Comparison of ENCODE assay signal across 27 mouse cellular contexts in the genomic region with DNA sequence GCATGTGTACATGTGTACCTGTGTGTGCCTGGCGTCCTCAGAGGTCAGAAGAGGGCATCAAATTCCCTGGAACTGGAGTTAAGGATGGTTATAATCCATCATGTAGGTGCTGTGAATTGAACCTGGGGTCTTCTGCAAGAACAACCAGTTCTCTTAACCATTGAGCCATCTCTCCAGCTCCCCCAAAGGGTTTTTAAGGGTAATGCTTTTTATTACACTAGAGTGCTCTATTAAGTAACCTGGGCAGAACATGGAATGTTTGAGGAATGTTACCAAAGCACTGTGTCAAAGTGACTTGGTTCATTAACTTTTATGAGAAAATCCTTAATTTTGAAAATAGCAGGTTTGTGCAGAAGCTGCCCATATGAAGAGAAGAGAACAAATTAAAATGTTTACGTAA. TPM values are rescaled to one million over a fixed set of nuclear protein-coding genes. Genes with fewer than 3 reads are reported as not detected.
A peak's percentile ranks its signal among the peaks of the same experiment; 100 is the strongest.
DNase-seq lines count a peak whose midpoint lies in the region; ATAC-seq and TF ChIP-seq lines count a peak whose summit lies in the region.
"Had no signal": no experiment of that assay in that cellular context is flagged by ENCODE, and none has a peak within 500 bp of the region (broad histone marks: within the 10 kb centered on the region; RNA-seq: fewer than 3 reads in every experiment).

No protein-coding gene starts in this region.

- no peak for TF ChIP-seq EP300 in stomach, postnatal 0 days (optimal IDR thresholded peaks at IDR 0.05)

- no peaks in the 10 kb centered on the region for H3K9me3 ChIP-seq in intestine, postnatal 0 days (ENCODE audit: control insufficient read depth)
- no peaks in the 10 kb centered on the region for H3K9me3 ChIP-seq in intestine, embryonic 15.5 days
- H3K9me3 ChIP-seq in E14TG2a.4 (ENCODE audit: low read length) = no peaks in the 10 kb centered on the region
- no peaks in the 10 kb centered on the region for H3K9me3 ChIP-seq in stomach, postnatal 0 days (ENCODE audit: control insufficient read depth, low read length)
- H3K9me3 ChIP-seq: embryonic facial prominence, embryonic 12.5 days; forebrain, embryonic 10.5 days; forebrain, embryonic 15.5 days; limb, embryonic 12.5 days; liver, embryonic 13.5 days; megakaryocyte, embryonic 14.5 days; midbrain, embryonic 13.5 days; neural tube, embryonic 13.5 days had no signal

- H3K4me3 ChIP-seq in intestine, postnatal 0 days (ENCODE audit: low read depth, low read length) = no peak overlapping the region
- no peak overlapping the region for H3K4me3 ChIP-seq in intestine, embryonic 15.5 days (replicated peaks)
- no peak overlapping the region for H3K4me3 ChIP-seq in liver, adult 2 months (ENCODE audit: insufficient read depth, low read depth, low read length)
- no peak overlapping the region for H3K4me3 ChIP-seq in E14TG2a.4 (replicated peaks; ENCODE audit: low read length)
- H3K4me3 ChIP-seq in stomach, postnatal 0 days (ENCODE audit: low read depth, low read length) = no peak overlapping the region
- H3K4me3 ChIP-seq: embryonic facial prominence, embryonic 12.5 days; forebrain, embryonic 10.5 days; forebrain, embryonic 15.5 days; limb, embryonic 12.5 days; liver, embryonic 13.5 days; megakaryocyte, embryonic 14.5 days; midbrain, embryonic 13.5 days; neural tube, embryonic 13.5 days had no signal

- H3K36me3 ChIP-seq in intestine, postnatal 0 days (ENCODE audit: control insufficient read depth, insufficient read depth) = peaks cover 6% of the 10 kb centered on the region; the same call in 1 of the 2 replicates
- H3K36me3 ChIP-seq in intestine, embryonic 15.5 days = 0 out of 2 replicates have a peak, but pooled peaks cover 3% of the 10 kb centered on the region
- H3K36me3 ChIP-seq in liver, adult 2 months (ENCODE audit: control insufficient read depth, insufficient read depth, low read length) = peaks cover 45% of the 10 kb centered on the region
- H3K36me3 ChIP-seq in E14TG2a.4 (ENCODE audit: insufficient read depth, low read length) = peaks cover 31% of the 10 kb centered on the region
- H3K36me3 ChIP-seq in stomach, postnatal 0 days (ENCODE audit: control insufficient read depth, insufficient read depth, low read length) = 0 out of 2 replicates have a peak, but pooled peaks cover 2% of the 10 kb centered on the region

- no peaks in the 10 kb centered on the region for H3K27me3 ChIP-seq in intestine, postnatal 0 days (replicated peaks; ENCODE audit: control insufficient read depth, insufficient read depth, low read length)
- H3K27me3 ChIP-seq in intestine, embryonic 15.5 days (replicated peaks) = no peaks in the 10 kb centered on the region
- no peaks in the 10 kb centered on the region for H3K27me3 ChIP-seq in liver, adult 2 months (ENCODE audit: control insufficient read depth, insufficient read depth, low read length)
- H3K27me3 ChIP-seq in E14TG2a.4 (ENCODE audit: insufficient read depth, low read length) = no peaks in the 10 kb centered on the region
- no peaks in the 10 kb centered on the region for H3K27me3 ChIP-seq in stomach, postnatal 0 days (ENCODE audit: control insufficient read depth, insufficient read depth, low read length)
- H3K27me3 ChIP-seq: embryonic facial prominence, embryonic 12.5 days; forebrain, embryonic 15.5 days; limb, embryonic 12.5 days; liver, embryonic 13.5 days; megakaryocyte, embryonic 14.5 days; midbrain, embryonic 13.5 days; neural tube, embryonic 13.5 days had no signal

- 94% methylated on average over 2 of the region's 2 CpGs for WGBS in intestine, postnatal 0 days
- WGBS in intestine, embryonic 15.5 days = 88% methylated on average over 2 of the region's 2 CpGs
- WGBS in liver, adult 2 months = 90% methylated on average over 2 of the region's 2 CpGs
- 89% methylated on average over 2 of the region's 2 CpGs for WGBS in stomach, postnatal 0 days

- peak; percentile 37 for DNase-seq in liver, adult 2 months (ENCODE audit: extremely low read depth, low read depth, low spot score)
- no peak for DNase-seq in liver
- DNase-seq in stomach, postnatal 0 days (ENCODE audit: low spot score) = no peak
- DNase-seq in adrenal gland, adult 18-20 months (ENCODE audit: low spot score in 2 of 2) = no peak
- DNase-seq: adrenal gland, postnatal 25 days; cerebellum, adult 11-12 months; cerebellum, adult 9-11 months; embryo, embryonic 11 days; heart, postnatal 14 days; layer of hippocampus, adult 9-11 months; liver, embryonic 13.5 days; lung, adult 2 months; lung, postnatal 36 days; right cerebral cortex, postnatal 4 days; thymus, adult 2 months; thymus, postnatal 36 days had no signal

- no peak overlapping the region for H3K27ac ChIP-seq in intestine, postnatal 0 days (ENCODE audit: low read depth, low read length)
- H3K27ac ChIP-seq in intestine, embryonic 15.5 days = no peak overlapping the region
- H3K27ac ChIP-seq in liver, adult 2 months (replicated peaks; ENCODE audit: insufficient read depth, low read depth, low read length) = no peak overlapping the region
- H3K27ac ChIP-seq in stomach, postnatal 0 days (replicated peaks) = no peak overlapping the region
- H3K27ac ChIP-seq: embryonic facial prominence, embryonic 12.5 days; forebrain, embryonic 10.5 days; forebrain, embryonic 15.5 days; limb, embryonic 12.5 days; liver, embryonic 13.5 days; midbrain, embryonic 13.5 days; neural tube, embryonic 13.5 days had no signal

- H3K4me2 ChIP-seq in intestine, postnatal 0 days (replicated peaks; ENCODE audit: low read depth) = no peak overlapping the region
- no peak overlapping the region for H3K4me2 ChIP-seq in intestine, embryonic 15.5 days (replicated peaks)
- H3K4me2 ChIP-seq in stomach, postnatal 0 days (replicated peaks; ENCODE audit: low read depth) = no peak overlapping the region
- H3K4me2 ChIP-seq: embryonic facial prominence, embryonic 12.5 days; forebrain, embryonic 15.5 days; limb, embryonic 12.5 days; liver, embryonic 13.5 days; midbrain, embryonic 13.5 days; neural tube, embryonic 13.5 days had no signal

- no peaks in the 10 kb centered on the region for H3K4me1 ChIP-seq in intestine, postnatal 0 days (replicated peaks; ENCODE audit: control insufficient read depth, insufficient read depth, low read length)
- H3K4me1 ChIP-seq in intestine, embryonic 15.5 days (replicated peaks) = no peaks in the 10 kb centered on the region
- no peaks in the 10 kb centered on the region; the same call in 1 of the 2 replicates for H3K4me1 ChIP-seq in liver, adult 2 months (ENCODE audit: control insufficient read depth, insufficient read depth, low read length)
- H3K4me1 ChIP-seq in E14TG2a.4 (replicated peaks; ENCODE audit: low read depth, low read length) = peaks cover 8% of the 10 kb centered on the region
- no peaks in the 10 kb centered on the region for H3K4me1 ChIP-seq in stomach, postnatal 0 days (replicated peaks; ENCODE audit: control insufficient read depth, insufficient read depth)
- H3K4me1 ChIP-seq: embryonic facial prominence, embryonic 12.5 days; forebrain, embryonic 10.5 days; forebrain, embryonic 15.5 days; liver, embryonic 13.5 days; megakaryocyte, embryonic 14.5 days; neural tube, embryonic 13.5 days had no signal

- H3K79me2 ChIP-seq in liver, adult 2 months (ENCODE audit: control insufficient read depth, insufficient read depth, low read length) = peaks cover 9% of the 10 kb centered on the region; the same call in 1 of the 2 replicates

- ATAC-seq in intestine, postnatal 0 days = no peak
- ATAC-seq in intestine, embryonic 15.5 days = no peak
- ATAC-seq in stomach, postnatal 0 days (ENCODE audit: low FRiP score, low TSS enrichment) = no peak
- ATAC-seq: forebrain, embryonic 15.5 days; hindbrain, embryonic 16.5 days; midbrain, embryonic 13.5 days had no signal

- TF ChIP-seq CTCF in intestine, postnatal 0 days (IDR thresholded peaks at IDR 0.05; ENCODE audit: low read depth) = peak; percentile 30; the same call in 1 of the 2 replicates
- no peak for TF ChIP-seq CTCF in liver, adult 2 months (IDR thresholded peaks at IDR 0.05; ENCODE audit: low read depth, low read length)
- TF ChIP-seq CTCF in E14TG2a.4 (conservative IDR thresholded peaks at IDR 0.05; ENCODE audit: low read length) = 0 out of 2 replicates have a peak, but pooled peaks have one; percentile 8
- TF ChIP-seq CTCF in stomach, postnatal 0 days (IDR thresholded peaks at IDR 0.05; ENCODE audit: low read depth) = peak; percentile 35

- H3K9ac ChIP-seq in intestine, postnatal 0 days (ENCODE audit: low read depth, low read length) = no peak overlapping the region
- H3K9ac ChIP-seq in intestine, embryonic 15.5 days = no peak overlapping the region
- H3K9ac ChIP-seq in liver, adult 2 months (ENCODE audit: low read depth, low read length) = no peak overlapping the region
- no peak overlapping the region for H3K9ac ChIP-seq in stomach, postnatal 0 days (ENCODE audit: low read length)
- H3K9ac ChIP-seq: embryonic facial prominence, embryonic 12.5 days; forebrain, embryonic 15.5 days; limb, embryonic 12.5 days; liver, embryonic 13.5 days; midbrain, embryonic 13.5 days; neural tube, embryonic 13.5 days had no signal

- TF ChIP-seq POLR2A in liver, adult 2 months (IDR thresholded peaks at IDR 0.05; ENCODE audit: extremely low read depth, insufficient read depth, low read length) = no peak

RNA-seq across cellular contexts. Expression of a gene that starts 41.1 kb away (rescaled TPM):
- polyA plus RNA-seq in intestine, postnatal 0 days (2015; fragmentation: Nextera tagmentation; extraction: Ambion mirVana) = 8.7 and 9.8 TPM in 2 replicates
- polyA plus RNA-seq in intestine, embryonic 15.5 days (2015; fragmentation: Nextera tagmentation; extraction: Ambion mirVana) = 9.9 and 10.6 TPM in 2 replicates
- total RNA-seq in liver, adult 2 months (2014; rRNA removed) = 41.1 and 42.4 TPM in 2 replicates
- polyA plus RNA-seq in liver, adult 2 months (2012; rRNA removed) = 8.1 and 9.8 TPM in 2 replicates
- 16.9 and 17.9 TPM in 2 replicates for polyA plus RNA-seq in stomach, postnatal 0 days (2015; fragmentation: Nextera tagmentation; extraction: Ambion mirVana)
- 10 to 100 TPM; 25.1 to 28.4 TPM for total RNA-seq in adrenal gland, adult 18-20 months (2021)
